Mouse (Mus musculus) heart, adult 8-10 months (tissue): Measurements from ENCODE around the gene Fut2. TPM values are rescaled to one million over a fixed set of nuclear protein-coding genes. Genes with fewer than 3 reads are reported as not detected.

Experiments used
- DNase-seq: peaks from one replicate; pipeline ENCODE4 v3.0.0; 2022; ENCODE audit warnings: low spot score
- total RNA-seq, 4 experiments: library from RNA; stranded (reverse); gene quantifications; 2 replicates each; pipeline ENCODE4 v1.2.4; 2022

Gene Fut2
- total RNA-seq, 4 experiments from 2014 or later: 0.19 to 1.5 (median 0.58) TPM

DNA sequence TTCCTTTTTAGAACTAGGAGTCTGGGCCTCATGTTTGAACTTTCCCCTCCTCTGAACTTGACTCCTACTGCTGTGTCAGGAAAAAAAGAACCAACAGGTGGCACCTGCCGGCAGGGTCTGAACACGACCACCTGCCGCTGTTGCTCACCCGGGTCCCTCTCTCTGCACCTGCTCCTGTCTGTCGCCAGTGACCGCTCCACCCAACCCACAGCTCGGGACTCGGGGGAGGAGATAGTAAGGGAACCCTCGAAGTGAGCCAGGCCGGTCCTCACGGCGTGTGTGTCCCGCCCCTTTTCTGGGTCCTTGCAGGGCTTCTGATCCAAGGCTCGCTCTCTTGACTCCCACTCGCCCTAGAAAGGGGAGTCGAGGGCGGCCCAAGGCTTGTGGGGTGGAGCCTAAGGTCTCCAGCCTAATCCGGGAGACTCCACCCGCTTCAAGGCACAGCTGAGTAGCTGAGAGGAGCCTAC lies 26.6 kb downstream of the Fut2 start, which contains the start of gene Mamstr:
TSS of gene Mamstr (plus strand) at position 417 of the 467 bp plus-strand sequence.
- no peak for DNase-seq

DNA sequence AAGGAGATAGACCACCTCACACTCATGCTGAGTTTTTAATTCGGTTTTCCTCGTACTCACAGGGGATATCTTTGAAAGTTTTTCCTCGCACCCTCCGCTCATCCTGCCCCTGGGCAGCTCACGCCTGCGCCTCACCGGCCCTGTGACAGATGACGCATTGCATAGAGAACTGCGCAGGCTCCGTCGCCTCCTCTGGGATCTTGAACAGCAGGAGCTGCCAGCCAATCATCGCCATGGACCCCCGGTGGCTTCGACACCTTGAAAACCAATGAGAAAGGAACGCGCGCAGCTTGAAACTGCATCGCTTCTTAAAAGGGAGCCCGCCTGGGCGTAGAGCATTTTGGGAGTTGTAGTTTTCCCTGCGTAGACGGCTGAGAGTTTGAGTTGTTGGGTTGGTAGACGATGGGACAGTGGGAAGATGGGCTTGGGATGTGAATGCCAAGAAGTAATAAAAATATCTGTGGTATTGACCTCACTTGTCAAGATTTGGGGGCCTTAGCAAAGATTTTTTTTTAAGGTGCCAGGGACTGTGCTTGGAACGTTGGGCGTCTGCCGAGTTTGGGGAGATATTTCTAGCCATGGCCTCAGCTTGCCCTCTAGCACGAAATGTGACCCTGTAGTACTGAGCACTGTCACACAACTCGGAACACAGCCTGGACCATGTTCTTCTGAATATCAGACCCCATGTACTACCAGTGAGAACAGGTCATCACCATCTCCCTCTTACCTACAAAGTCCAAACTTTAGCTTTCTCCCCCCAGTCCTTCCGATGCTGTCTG lies 27.4 kb downstream of the Fut2 start:
- peak; percentile 86 for DNase-seq

DNA sequence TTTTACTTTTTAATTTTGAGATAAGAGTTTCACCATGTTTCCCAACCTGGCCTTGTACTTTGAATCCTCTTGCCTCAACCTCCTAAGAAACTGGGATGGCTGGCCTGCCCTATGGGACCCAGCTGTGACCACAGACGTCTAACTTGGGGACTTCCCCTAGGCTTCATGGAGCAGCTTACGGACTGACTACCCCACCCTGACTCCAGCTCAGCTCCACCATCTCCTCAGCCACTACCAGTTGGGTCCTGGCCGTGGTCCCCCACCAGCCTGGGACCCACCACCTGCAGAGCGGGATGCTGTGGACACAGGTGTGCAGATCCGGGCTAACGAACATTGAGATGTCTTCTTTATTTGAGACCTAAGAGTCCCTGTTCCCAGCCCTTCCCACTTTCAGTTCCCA lies 28.5 kb downstream of the Fut2 start:
- no peak for DNase-seq

DNA sequence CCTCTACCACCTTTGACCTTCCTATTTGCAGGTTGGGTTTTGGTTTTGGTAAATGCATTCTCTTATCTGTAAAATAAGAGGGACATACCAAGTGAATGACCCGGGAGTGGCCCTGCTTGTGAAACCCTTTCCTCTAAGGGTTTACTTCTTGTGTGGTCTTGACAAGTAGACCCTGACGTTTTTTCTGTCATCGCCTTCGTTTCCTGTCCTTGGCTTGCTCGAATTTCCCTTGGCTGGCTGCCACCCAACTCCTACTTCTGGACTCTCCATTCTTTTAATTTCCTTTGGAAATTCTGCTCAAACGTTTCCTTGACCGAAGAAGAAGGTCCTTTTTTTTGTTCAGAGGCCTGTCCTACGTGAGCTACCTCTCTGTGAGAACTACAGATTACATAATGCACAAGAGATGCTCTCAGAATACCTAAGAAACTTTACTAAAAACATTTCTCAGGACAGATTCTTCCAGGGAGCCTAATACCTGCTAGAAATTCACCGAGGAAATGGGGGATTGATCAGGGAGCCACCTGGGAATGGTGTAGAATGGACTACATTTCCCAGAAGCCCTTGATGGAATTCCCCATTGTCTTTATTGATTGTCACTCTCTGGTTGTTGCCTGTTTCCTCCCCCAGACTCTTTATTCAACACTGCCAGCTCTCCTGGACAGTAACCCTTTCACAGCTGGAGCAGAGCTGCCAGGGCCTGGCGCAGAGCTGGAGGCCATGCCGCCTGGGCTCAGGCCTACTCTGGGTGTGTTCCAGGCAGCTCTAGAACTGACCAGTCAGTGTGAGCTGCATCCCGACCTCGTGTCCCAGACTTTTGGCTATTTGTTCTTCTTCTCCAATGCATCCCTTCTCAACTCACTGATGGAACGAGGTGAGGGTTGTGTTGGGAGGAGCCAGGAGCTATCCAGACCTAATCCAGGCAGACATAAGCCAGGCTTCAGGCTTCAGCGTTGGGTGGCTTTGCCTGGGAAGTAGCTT lies 30.2 kb downstream of the Fut2 start:
- DNase-seq: no peak

DNA sequence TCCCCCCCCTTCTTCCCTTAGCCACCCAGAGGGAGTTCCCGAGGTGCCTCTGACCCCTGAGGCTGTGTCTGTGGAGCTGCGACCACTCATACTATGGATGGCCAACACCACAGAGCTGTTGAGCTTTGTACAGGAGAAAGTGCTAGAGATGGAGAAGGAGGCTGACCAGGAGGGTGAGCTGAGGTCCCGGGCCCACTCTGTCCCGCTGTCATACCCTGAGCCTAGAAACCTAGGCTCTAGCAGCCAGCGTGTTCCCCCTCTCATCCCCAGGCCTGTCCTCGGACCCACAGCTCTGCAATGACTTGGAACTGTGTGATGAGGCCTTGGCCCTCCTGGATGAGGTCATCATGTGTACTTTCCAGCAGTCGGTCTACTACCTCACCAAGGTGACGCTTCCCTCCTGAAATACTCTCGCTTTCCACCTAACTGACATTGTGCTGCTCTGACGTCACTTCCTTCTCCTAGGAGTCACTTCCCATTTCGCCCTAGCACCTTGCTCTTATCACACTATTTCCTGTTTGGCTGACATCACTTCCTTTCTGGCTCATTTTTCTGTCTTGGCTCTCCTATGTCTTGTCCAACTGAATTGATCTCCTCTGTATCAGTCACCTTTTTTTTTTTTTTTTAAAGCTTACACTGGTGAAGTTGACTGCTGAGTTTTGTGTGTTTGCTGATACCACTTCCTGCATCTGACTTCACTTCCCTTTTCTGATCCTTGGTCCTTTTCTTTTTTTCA lies 31.1 kb downstream of the Fut2 start:
- peak; percentile 70 for DNase-seq

DNA sequence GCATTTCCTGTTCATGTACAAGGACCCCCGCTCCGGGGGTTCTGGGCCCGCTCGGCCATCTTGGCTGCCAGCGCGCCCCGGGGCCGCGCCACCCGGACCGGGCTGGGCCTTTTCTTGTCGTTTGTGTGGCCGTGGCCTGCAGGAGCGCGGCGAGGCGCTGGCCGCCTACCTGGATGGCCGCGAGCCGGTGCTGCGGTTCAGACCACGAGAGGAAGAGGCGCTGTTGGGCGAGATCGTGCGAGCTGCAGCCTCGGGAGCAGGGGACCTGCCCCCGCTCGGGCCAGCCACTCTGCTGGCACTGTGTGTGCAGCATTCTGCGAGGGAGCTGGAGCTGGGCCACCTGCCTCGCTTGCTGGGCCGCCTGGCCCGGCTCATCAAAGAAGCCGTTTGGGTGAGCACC lies 33.7 kb downstream of the Fut2 start:
- DNase-seq: no peak

DNA sequence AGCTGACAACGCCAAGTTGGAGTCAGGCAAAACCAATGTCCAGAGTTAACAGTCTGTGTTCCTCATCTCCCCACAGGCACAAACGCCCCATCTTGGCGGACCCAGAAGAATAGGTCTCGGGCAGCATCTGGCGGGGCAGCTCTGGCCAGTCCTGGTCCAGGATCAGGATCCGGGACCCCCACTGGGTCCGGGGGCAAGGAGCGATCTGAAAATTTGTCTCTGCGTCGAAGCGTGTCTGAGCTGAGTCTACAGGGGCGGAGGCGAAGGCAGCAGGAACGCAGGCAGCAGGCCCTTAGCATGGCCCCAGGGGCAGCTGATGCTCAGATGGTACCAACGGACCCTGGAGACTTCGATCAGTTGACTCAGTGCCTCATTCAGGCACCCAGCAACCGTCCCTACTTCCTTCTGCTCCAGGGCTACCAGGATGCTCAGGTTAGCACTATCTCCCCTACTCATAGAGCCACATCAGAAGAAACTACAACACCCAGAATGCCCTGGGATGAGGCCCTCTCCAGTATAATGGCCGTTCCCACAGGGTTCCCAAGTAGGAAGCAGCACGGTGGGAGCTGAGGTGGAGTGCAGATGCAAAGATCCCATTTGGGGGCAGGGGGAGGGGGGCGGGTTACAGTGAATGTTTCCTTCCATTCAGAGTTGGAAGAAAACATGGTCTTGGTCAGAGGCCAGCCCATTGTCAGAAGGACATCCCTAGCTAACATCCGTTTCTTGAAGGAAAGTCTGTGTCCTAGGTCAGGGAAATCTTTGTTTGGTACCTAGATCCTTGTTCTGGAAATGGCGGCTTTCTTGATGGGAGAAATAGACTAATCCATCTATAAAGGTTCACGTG lies 35.9 kb downstream of the Fut2 start:
- no peak for DNase-seq

DNA sequence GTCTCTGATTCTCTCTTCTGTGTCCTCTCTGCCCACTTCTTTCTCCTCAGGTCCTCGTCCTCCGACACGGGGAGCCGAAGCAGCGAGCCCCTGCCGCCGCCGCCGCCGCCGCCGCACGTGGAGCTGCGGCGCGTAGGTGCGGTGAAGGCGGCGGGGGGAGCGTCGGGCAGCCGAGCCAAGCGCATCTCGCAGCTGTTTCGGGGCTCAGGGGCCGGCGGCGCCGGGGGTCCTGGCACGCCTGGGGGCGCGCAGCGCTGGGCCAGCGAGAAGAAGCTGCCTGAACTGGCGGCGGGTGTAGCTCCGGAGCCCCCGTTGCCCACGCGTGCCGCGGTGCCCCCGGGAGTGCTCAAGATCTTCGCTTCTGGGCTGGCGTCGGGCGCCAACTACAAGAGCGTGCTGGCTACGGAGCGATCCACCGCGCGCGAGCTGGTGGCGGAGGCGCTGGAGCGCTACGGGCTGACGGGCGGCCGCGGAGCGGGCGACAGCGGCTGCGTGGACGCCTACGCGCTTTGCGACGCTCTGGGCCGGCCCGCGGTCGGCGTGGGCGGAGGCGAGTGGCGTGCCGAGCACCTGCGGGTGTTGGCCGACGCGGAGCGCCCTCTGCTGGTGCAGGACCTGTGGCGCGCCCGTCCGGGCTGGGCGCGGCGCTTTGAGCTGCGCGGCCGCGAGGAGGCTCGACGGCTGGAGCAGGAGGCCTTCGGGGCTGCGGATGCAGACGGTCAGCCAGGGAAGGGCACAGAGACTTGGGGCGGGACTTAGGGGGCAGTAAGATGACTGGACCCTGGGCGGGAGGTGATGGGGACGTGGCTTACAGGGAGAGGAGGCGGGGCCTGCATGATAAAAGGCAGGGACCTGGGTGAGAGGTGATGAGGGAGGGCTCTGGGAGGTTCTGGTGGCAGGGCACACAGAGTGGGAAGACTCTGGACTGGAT lies 37.6 kb downstream of the Fut2 start:
- peak; percentile 72 for DNase-seq

DNA sequence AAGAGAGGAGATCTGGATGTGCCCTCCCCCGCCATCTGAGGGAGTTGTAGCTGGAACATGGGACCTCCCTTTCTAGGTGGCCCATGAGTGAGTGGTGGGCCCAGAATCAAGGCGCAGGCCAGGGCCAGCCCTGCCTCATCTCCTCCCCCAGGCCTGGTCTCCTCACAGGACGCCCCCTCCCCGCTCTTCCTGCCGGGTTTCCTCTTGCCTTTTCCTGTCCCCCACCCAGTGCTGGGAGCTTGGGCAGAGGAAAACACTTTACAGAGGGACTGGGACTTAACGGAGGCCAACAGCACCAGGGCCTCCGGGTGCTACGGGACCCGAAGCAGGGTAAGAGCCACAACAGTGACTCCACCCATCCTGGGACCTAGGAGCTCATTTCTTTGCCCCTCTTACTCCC lies 38.9 kb downstream of the Fut2 start, which contains the start of gene Rasip1:
TSS of gene Rasip1 (plus strand) at position 228 of the 400 bp plus-strand sequence.
- DNase-seq: peak; percentile 76

DNA sequence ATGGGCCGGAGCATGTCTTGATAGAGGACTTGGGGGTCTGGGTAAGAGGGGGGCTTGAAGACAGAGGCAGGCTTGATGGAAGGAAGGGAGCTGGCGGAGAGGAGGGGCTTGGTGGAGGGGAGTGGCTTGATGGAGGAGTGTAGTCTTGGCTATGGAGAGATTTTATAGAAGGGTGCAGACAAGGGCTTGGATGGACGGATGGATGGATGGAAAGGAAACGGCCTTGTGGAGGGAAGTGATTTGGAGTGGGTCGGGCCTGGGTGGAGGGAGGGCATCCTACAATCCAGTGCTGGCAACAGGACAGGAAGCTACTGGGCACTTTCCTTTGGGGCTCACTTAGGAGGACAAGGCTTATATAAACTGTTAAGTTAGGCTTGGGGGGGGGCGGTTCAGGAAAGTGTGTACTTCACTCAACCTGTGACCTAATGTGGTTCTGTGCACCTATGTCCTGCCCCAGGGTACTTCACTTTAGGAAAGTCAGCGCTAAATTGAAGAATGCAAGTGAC lies 39.6 kb downstream of the Fut2 start:
- DNase-seq: no peak

DNA sequence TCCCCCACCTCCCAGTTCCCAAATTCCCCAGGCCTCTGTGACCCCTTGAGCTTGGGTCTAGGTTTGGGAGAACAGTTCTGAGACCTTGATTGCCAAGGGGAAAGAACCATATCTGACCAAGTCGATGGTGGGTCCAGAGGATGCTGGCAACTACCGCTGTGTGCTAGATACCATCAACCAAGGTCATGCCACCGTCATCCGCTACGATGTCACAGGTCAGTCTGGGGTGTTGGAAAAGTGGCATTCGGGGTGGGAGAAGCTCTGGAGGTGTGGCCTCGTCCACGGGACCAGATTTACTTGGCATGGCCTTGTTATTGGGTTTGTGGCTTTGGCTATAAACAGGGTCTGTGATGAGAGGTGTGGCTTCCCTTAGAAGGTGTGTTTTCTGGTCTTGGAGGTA lies 40.7 kb downstream of the Fut2 start:
- no peak for DNase-seq

DNA sequence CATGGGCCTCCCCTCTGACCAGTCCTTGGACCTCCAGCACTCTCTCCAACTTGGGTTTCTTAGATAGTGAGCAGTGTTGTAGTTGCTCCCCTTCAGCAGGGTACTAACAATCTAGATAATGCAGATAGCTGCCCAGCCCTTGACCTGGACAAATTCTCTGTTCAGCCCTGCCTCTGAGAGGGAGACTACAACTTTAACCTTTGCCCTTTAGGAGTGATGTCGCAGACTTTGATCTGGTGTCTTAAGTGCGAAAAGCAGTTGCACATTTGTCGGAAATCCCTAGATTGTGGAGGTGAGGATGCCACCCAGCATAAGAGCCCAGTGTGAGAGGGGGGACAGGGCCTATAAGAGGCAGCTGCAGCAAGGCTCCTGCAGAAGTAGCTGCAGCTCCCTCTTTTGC lies 41.5 kb downstream of the Fut2 start:
- DNase-seq: no peak

DNA sequence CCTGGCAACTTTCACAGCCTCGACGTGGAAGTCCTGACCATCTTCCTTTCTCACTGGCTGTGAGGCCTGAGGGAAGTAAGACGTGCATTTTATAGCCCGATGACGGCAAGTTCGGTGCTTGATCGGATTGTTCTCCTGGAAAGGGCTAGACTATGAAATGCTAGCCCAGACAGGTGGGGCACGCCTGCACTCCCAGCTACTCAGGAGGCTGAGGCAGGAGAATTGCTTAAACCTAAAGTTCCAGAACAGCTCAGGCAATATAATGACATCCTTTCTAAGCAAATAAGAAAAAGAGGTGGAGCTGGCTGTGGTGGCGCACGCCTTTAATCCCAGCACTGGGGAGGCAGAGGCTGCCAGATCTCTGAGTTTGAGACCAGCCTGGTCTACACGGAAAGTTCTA lies 42.7 kb downstream of the Fut2 start:
- DNase-seq: no peak

DNA sequence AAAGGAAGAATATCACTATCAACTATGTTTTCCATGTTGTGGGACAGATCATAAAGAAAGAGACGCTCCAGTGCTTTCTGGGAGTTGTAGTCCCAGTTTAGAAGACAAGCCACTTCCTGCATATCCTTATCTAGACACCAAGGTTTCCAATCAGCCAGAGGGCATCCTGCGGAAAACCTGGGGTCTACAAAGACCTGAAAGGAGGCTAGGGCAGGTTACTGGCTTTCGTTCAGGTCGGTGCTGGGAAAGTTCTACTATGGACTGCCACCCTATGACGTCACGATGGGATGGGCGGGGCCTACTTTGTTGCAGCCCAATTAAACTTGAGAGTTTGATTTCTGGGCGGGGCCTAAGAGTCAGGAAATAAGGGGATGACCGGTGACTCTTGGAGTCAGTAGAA lies 44.8 kb downstream of the Fut2 start, which contains the start of gene Izumo1:
TSS of gene Izumo1 (plus strand) at position 369 of the 400 bp plus-strand sequence.
- DNase-seq: no peak

DNA sequence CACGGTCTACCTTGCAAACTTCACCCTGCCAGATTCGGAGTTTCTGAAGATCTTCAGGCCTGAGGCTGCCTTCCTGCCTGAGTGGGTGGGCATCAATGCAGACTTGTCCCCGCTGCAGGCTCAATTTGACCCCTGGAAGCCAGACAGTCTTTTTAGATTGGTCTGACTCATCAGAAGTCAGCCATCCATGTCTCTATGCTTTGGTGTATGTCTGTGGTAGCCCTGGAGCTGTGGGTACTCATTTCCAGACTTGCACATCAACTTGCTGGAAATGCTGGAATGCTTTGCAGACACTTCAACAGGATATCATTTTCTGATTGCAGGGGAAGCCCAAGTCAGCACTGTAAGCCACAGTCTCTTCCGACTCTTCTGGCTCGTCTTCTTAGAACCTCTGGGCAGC lies 46.6 kb downstream of the Fut2 start:
- DNase-seq: no peak

DNA sequence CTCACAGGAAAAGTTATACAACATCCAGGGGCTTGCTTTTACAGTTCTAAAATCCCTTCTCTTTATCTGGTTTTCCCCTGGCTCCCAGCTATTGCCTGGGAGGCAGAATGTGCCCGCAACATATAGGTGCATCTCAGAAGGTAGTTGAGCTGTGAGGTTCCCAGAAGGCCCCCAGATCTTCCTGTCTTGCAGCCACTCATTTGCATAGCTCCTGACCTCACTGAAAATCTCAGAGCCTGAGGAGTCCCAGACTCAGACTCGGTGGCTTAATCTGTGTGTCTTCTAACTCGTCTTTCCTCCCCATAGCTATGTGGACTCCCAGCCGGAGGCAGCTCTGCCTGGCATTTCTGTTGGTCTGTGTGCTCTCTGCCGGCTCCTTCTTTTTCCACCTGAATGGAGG lies 47.9 kb downstream of the Fut2 start:
- DNase-seq: no peak

DNA sequence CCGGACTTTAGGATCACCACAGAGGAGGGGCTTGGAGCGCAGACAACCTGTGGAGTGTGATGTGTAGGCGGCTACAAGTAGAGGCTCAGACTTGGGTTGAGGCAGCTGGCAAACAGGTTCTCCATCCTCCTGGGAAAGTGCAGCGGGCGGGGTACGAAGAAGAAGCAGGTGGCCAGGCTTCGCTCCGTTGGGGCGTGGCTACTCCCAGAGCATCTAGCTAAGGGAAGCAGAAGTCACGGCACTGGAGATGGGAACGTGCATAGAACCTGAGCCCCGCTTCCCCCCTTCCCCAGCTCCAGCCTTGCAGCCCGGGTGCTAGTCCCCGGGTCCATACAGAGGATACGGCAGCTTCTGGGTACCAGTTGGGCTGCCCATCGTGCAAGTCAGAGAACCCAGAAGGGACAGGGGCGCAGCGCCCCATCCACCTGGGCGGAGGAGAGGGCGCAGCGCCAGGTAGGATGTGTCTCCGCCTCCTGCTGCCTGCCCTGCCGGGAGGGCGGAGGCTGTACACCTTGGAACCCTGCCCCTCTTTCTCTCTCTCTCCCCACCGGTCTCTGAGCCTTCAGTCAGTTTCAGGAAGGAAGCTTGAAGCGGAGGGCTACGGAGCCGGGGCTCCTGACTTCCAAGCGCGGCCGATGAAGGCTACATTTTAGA lies 49.0 kb downstream of the Fut2 start, which contains the start of gene Fut1:
TSS of gene Fut1 (plus strand) at position 248 of the 654 bp plus-strand sequence.
- DNase-seq: no peak

DNA sequence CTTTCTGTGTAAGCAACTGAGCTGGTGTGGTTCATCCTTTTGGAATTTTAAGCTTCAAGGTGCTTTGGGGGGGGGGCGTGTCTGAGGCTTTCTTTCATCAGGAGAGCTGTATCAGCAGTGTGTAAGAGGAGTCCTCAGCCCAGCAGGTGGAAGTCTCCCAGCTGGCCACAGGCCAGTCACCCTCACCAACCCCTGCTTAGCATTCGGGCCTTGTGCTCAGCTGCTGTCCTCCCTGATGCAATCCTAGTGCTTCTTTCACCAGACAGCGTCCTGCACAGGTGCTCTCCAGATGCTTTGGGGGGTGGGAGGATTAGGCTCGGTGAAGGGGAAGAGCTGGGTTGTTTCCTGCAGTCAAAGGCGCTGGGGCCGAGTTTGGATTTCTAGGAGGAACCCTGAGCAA lies 49.9 kb downstream of the Fut2 start:
- DNase-seq: no peak

DNA sequence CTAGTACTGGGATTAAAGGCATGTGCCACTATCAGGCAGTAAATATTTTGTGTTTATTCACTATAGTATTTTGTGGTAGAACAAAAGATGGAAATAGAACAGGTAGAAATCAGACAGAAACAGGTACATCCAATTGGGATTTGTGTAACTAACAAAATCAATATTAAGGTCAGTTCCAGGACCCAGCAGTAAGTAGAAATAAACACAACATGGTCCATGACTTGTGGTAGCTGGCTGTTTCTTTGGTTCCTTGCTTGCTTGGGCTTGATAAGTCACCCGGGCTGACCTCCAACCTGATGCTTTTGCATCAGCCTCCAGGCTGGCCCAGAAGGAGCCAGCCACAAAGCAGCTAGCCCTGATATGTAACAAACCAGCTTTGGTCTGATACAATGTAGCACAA lies 56.7 kb downstream of the Fut2 start:
- no peak for DNase-seq
